Mouse (Mus musculus): ENCODE results near the gene Kcnq4.

DNA sequence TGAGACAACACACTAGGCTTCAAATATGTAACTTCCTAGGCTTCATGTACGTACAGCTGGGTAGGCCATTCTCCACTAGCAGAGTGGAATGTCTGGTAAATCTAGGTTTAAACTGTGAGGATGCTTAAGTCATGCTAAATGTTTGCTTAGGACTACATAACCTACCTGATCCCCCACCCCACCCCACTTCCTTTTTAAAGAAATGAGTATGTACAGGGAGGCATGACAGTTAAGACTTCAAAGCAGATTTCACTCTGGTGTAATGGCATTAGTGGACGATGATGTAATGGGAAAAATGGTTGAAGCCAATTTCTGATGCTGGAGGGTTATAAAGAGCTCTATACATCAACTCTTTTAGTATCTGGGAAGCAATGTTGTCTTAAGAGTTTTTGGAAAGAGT is 44.5 kb upstream of the Kcnq4 start:
- no peak for TF ChIP-seq POLR2A (IDR thresholded peaks at IDR 0.05; ENCODE audit: extremely low read depth, insufficient read depth, low read length)
- TF ChIP-seq CTCF (IDR thresholded peaks at IDR 0.05; ENCODE audit: extremely low read depth, insufficient read depth, low read length): no peak
